Mouse (Mus musculus): ENCODE results near the gene Mgme1.

Gene Mgme1

GRCm38 (mm10) chr2:144305721-144306294 lies 35.3 kb downstream of the Mgme1 start:
- no peak for DNase-seq (ENCODE audit: low spot score)

GRCm38 (mm10) chr2:144308561-144308960 lies 38.1 kb downstream of the Mgme1 start:
- DNase-seq (ENCODE audit: low spot score), result no peak

GRCm38 (mm10) chr2:144310273-144310672 lies 39.8 kb downstream of the Mgme1 start:
- DNase-seq (ENCODE audit: low spot score), result no peak

- DNase-seq (ENCODE audit: low spot score), result no peak
Measured at GRCm38 (mm10) chr2:144311372-144311771, 40.9 kb downstream of the Mgme1 start.

- DNase-seq (ENCODE audit: low spot score), result no peak
Measured at GRCm38 (mm10) chr2:144324218-144324617, 53.8 kb downstream of the Mgme1 start.

GRCm38 (mm10) chr2:144329451-144329850 lies 59.0 kb downstream of the Mgme1 start:
- DNase-seq (ENCODE audit: low spot score), result no peak

- DNase-seq (ENCODE audit: low spot score), result no peak
Measured at GRCm38 (mm10) chr2:144329937-144330336, 59.5 kb downstream of the Mgme1 start.

- DNase-seq (ENCODE audit: low spot score), result no peak
Measured at GRCm38 (mm10) chr2:144330352-144330959, 60.0 kb downstream of the Mgme1 start.
